Mouse (Mus musculus): ENCODE measurements at regions not wholly inside any gene's neighbourhood (a gene's known extent, or its start where the extent isn't known, plus 50 kb on each side); places are given as distances from the start of the nearest gene placed in this dataset.

DNA sequence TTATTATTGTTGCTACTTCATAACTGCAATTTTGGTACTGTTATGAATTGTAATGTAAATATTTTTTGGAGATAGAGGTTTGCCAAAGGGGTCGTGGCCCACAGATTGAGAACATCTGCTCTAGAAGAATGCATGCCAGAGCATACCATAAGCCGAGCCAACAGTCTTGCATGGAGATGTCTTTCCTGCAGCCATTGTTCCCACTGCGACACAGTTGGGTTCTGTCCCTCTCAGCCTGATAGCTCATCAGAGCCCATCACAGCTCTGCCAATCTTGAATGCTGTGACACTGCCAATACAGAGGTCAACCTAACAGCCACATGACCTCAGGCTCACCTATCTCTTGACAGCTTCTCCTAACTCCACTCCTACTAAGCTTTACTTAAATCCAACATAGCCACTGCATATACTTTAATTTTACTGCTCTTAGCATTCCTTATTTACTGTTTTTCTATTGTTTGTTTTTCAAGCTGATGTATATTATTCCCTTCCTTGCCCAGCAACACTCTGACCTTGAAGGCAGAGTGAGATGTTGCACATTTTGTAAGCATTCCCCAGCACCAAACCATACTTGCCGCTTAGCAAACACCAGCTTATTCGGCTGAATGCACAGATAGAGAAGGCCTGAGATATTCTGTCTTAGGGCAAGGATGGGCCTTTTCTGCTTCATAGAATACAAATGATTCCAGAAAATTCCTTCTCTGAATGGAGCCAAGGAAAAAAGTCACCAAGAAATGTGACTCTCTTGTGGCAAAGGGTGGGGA lies 181.6 kb downstream of the Mid1ip1 start:
- Histone ChIP-seq H3K4me3 (ENCODE audit: insufficient read depth, low read depth, low read length) (no peak overlapping the region), H3K27ac (replicated peaks; ENCODE audit: low read depth, low read length) (no peak overlapping the region), H3K4me1 (ENCODE audit: control insufficient read depth, insufficient read depth, insufficient read length, low read length) (no peaks in the 10 kb centered on the region)

DNA sequence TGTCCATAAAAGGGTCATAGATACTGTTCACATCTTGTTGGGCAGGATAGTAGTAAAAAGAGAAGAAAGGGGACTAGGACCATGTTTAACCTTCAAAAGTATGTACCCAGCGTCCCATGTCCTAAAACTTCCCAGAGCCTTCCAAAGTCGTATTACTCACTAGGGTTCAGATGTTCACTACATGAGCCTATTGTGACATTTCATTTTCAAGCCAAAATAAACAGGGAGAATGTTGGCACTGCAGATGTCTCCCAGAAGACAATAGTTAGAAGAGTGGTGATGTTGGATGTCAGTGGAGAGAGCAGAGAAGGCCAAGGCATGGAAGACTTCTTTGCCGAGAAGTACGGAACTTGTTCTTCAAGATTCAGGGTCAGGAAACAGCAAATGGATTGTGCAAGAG lies 187.9 kb downstream of the Mid1ip1 start:
- Histone ChIP-seq H3K4me3 (ENCODE audit: insufficient read depth, low read depth, low read length) (no peak overlapping the region), H3K27ac (replicated peaks; ENCODE audit: low read depth, low read length) (no peak overlapping the region), H3K4me1 (ENCODE audit: control insufficient read depth, insufficient read depth, insufficient read length, low read length) (no peaks in the 10 kb centered on the region)

DNA sequence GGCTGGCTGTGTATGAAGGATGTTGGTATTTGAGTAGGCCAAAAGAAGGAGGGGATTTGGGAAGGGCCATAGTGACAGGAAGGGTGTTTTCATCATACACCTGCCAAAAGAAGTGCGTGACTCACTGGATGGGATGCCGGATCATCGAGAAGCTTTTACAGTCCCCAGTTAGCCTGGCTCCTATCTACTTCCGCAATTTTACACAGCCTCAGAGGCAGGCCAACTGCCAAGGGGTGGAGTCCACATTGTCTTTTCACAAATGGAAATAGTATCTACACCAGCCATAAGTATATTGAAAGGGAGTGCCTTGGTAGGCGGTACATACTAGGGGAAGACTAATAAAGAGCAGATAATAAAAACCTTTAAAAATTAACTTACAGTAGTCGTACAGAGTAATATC lies 189.3 kb downstream of the Mid1ip1 start:
- Histone ChIP-seq H3K27ac (replicated peaks; ENCODE audit: low read depth, low read length) (no peak overlapping the region), H3K4me1 (ENCODE audit: control insufficient read depth, insufficient read depth, insufficient read length, low read length) (no peaks in the 10 kb centered on the region), H3K4me3 (ENCODE audit: insufficient read depth, low read depth, low read length) (no peak overlapping the region)

DNA sequence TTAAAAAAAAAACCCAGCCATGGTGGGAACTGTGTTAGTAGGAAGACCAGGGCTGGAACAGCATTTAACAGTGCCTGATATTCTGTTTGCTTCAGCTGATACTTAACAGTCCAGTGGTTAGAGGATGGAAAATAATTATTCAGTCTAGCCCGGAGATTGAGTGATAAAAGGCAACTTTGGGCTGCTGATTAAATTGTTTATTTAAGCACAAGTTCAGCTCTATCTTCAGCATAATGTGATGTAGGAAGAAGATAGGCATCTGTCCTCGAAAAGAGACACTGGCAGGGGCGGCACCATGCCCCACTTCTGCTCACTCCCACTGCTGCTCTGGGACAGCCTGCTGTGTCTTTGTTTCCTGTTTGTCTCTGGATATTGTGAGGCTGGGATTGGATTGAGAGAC lies 190.1 kb downstream of the Mid1ip1 start:
- Histone ChIP-seq H3K27ac (replicated peaks; ENCODE audit: low read depth, low read length) (no peak overlapping the region), H3K4me1 (ENCODE audit: control insufficient read depth, insufficient read depth, insufficient read length, low read length) (no peaks in the 10 kb centered on the region), H3K4me3 (ENCODE audit: insufficient read depth, low read depth, low read length) (no peak overlapping the region)

DNA sequence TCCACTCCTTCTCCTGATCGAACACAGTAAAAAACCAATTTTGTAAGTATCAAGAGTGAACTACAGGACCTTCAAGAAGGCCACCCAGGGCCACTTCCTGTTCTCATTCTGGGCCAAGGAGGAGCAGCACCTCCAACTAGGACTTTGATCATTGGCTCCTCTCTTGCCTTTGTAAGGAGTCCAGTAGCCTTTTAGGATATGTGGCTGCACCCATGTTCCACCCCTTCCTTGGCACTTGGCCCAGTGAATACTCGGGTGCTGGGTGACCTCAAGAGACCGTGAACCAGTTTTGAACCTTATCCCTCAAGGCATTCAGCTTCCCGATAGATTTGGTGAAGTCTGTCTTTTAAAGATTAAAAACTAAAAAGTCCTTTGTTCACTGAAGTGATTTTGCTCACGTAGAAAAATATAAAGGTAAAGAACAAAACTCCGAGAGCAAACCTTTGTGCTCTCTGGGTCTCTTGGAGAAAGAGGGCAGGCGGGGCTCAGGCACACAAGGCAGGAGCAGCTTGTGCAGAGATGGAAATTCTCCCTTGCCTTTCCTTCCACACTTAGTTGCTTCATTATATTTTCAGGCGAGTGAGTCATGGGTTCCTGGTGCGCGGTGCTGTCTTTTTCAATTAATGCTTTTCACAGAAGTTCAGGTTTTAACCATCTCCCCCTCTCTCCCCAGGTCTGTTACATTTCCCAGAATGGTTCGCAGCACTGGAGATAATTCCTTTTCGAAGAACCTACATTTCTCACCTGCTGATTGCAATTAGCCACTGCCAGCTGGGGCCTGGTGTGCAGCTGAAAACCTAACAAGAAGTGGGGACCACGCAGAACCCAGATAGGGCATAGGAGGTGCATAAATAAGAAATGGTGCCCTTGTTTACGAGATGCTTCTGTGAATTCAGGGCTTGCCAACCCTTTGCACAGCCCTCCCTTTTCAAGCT lies 196.6 kb downstream of the Mid1ip1 start:
- Histone ChIP-seq H3K4me3 (ENCODE audit: insufficient read depth, low read depth, low read length) (no peak overlapping the region), H3K27ac (replicated peaks; ENCODE audit: low read depth, low read length) (no peak overlapping the region), H3K4me1 (ENCODE audit: control insufficient read depth, insufficient read depth, insufficient read length, low read length) (no peaks in the 10 kb centered on the region)

All from brown adipose tissue, adult 24 weeks (tissue).